Mouse (Mus musculus) CD4-positive naive resting alpha-beta T cell, adult 76 days (primary cell): ENCODE results near the gene Ctxn1. TPM values are rescaled to one million over a fixed set of nuclear protein-coding genes. Genes with fewer than 3 reads are reported as not detected.

Source experiments
- total RNA-seq: library from RNA; stranded (reverse); gene quantifications from one replicate; pipeline ENCODE4 v1.2.4, GENCODE M21; 2023

Gene Ctxn1
- total RNA-seq, result 1.3 TPM

DNA sequence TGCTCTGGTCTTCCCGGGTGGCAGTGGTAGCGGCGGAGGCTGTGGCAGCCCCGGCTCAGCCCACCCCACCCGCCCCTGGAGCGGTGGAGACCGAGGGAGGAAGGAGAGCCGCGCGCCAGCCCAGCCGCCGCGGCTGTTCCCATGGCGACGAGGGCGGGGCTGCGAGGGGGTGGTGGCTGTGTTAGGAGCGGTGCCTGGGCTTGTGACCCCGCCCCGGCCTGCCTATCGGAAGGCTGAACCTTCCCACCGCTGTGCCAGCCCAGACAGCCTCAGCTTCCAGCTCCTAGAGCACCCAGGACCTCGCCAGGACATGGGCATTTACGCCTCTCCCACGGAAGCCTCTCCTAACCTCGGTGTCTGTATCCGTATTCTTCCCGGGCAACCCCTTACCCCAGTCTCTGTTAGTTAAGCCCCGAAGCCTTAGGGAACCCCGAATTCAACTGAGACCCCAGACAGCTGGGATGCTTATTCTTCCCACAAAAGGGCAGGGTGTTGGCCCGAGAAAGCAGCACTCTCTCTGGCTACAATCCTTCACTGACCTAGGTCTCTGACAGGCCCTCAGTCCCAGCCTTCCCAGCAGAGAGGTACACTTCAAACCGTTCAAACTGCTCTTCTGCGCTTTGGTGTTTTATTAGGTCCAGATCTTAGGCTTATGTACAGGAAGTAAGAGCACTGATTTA, at the start of gene Ctxn1:
TSS of gene Ctxn1 (minus strand) at position 150 of the 680 bp plus-strand sequence.

DNA sequence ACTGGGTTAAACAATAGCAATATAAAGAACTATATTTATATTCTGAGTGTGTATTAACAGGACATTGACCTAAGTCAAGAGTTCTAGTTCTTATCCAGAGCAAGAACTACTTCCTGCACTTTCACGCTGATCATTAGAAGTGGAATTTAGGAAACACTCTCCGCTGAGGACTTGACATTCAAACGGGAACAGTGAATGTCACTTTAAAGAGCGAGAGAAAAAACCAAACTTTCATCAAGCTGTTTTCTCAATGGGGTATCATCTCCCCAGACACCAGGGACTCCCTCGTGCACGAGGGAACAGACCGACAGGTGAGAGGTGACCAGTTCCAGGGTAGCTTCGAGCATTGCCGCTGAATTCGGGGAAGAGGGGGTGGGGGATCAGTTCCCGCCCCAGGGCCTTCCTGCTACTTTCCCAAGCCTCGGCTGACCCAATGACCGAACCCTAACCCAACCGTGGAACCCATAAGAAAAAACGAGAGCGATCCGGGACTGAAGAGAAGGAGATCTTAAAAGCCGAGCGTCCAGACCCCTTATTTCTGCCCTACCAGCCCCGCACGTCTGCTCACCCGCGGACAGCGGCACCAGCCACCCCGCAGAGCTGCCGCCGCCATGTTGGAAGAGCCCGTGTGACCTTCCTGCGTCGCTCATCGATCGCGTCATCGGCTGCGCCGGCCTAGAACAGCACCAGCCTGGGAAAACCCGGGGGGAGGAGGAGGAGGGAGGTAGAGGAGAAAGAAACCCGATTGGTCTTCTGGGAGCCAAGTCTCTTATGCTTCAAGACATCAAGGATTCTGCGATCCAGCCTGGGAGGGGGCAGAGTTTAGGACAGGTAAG, 16.4 kb upstream of the Ctxn1 start, which contains the start of gene Timm44:
TSS of gene Timm44 (minus strand) at position 639 of the 836 bp plus-strand sequence.

DNA sequence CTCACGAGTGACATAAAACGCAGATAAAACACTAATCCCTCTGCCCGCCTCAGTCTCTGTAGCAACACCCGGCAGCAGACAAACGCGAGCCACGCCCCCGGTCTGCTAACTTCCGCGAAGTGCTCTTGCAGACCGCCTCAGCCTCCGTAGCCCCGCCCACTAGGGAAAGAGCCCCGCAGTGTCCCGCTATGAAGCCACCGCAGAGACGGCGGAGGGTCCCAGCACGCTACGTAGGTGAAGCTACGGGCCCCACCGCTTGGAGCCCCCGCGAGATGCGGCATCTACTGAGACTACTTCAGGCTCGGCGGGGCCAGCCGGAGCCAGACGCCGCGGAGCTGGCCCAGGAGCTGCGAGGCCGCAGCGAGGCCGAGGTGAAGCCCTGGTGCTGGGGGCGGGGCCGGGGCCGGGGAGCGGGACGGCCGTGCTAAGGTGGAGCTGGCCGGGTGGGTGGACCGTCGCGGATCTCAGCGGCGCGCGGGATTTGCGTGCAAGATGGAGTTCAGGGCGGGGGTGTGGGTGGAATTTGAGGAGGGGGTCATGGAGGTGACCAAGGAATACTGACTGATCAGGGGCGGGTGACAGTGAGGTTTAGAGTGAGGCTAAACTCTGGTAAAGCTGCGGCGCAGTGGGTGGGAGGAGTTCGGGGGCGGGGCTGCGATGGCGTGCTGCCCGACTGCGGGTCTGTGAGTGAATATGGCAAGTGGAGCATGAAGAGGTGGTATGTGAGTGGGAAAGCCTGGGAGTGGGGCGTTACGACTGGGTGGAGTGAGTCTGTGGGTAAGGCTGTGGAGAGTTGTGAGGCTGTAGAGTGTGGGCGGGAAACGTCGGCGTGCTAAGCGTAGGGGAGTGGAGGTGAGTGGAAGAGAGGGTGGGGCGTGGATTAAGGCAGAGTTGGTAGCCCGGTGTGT, 5.9 kb downstream of the Ctxn1 start, which contains the start of gene Snapc2:
TSS of gene Snapc2 (plus strand) at position 147 of the 908 bp plus-strand sequence.

DNA sequence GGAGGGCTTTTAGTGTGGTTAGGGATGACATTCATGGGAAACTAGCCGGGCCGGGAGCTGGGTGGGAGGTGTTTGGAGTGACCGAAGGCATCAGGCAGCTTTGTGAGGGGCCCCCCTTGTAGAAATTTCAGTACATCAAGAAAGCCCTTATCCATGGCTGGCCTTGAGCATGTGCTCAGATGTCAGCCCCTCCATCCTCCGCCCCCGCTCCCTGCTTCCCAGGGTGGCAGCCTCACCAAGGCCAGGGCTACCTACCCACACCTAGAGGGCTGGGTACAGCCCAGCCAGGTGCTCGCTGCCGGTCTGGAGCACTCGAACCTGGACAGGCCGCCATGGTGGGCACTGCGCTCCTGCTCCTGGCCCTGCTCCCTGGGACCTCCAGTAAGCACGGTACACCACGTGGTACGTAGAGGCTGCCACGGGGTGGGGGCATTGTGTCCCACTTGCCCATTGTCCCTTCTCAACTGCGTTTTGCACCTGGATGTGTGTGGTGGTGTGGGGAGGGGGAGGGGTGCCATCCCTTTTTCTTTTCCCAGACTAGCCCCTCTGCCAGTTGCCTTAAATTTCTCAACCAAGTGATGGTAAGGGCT, 11.0 kb downstream of the Ctxn1 start, which contains the start of gene Tgfbr3l:
TSS of gene Tgfbr3l (plus strand) at position 264 of the 590 bp plus-strand sequence.

DNA sequence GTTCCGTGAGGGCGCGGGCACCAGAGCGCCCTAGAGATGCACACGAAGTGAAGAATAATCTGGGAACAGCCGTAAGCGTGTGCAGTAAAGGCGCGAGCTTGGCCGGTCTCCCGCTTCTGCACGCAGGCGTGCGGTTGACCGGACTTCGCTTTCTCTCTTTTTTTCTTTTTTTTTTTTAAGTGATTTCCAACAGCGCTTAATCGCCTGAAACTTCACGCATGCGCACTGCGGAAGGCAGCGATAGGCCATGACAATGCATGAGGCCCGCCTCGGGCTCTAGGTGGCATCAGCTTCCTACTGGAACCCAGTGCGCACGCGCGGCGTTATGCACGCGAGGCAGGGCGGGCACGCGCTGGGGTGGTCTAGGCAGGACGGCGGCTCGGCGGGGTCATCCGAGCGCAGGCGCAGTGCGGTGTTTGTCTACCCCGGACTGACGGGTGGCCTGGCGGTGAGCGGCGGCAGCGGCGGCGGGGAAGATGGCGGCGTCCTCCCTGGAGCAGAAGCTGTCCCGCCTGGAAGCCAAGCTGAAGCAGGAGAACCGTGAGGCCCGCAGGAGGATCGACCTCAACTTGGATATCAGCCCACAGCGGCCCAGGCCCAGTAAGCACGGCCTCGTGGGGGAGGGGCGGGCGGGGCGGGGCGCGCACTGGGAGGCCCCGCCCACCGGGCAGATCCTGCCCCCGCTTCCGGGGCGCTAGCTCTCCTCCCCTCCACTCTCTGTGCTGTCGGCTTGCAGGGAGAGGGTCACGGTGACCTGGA, 20.5 kb downstream of the Ctxn1 start, which contains the start of the genes Map2k7 and Gm49320:
TSS of gene Map2k7 (plus strand) at position 307 of the 759 bp plus-strand sequence.
TSS of gene Gm49320 (plus strand) at position 432 of the 759 bp plus-strand sequence.

DNA sequence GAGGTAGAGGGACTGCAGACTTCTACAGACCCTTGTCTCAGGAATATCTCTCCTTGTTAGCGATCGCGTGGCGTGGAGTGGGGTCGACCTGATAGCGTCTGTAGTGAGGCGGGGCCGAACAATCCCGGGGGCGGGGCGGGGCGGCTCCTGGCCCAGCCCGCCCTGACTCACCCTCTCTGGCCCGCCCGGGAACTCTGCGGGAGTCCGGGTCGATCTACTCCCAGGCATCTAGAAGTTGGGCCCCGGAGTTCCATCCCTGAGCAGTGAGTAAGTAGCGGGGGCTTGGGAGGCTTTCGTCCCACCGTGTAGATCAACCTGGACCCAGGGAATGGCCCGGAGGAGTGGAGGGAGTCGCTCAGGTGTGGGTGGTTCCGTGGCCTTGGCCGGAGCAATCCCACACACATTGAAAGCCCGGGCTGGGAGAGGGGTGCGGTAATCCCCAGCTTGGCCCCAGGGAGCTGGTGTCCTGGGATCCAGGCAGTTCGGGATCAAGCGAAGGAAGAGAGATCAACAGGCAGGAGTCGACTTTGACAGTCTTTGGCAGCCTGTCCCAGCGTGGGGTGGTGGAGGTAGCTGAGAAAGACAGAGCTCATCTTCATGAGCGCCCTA, 32.2 kb downstream of the Ctxn1 start, which contains the start of gene Lrrc8e:
TSS of gene Lrrc8e (plus strand) at position 89 of the 609 bp plus-strand sequence.

DNA sequence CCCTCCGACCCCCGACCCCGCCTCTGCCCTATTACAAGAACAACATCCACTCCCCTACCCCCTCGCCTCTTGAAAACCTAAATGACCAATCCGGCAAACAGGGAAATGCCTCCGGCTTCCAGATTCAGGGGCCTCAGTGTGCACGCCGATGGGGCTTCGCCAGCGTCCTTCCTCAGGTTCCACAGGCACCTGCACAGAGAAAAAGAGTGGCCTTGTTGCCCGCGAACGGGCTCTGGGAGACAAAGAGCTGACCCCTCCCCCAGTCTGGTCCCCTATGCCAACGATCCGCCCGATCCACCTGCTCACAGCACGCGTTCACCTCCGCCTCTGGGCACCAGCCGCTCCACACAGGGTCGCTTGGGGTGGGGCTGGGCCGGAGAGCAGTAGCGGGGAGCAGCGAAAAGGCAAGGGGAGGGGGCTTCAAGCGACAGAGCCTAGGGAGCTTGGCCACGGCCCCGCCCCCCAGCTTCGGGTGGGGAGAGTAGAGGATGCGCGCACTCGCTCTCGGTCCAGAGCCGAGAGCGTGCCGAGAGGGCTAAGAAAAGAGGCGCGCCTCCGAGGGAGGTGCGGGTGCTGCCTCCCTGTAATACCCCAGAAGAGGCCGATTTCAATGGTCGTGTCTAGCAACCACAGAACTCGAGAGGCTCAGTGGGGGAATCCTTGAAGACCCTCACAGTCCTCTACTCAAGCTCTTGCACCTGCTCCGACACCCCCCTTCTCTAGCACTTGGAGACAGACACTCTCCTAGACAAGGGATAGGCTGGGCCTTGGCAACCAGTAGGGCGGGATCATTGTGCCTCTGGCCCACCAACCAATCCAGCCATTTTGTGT, 42.1 kb downstream of the Ctxn1 start, which contains the start of gene Prr36:
TSS of gene Prr36 (minus strand) at position 669 of the 831 bp plus-strand sequence.

Other genes starting within 250 kb of the Ctxn1 start
- gene Cd209f, start 153.4 kb downstream of the Ctxn1 start, total RNA-seq, result not detected
- gene Cd209g, start 125.2 kb downstream of the Ctxn1 start, total RNA-seq, result not detected
- gene Evi5l, start 92.7 kb downstream of the Ctxn1 start, total RNA-seq, result 16.6 TPM
- gene Prr36, start 41.8 kb downstream of the Ctxn1 start, total RNA-seq, result 0.21 TPM
- gene Lrrc8e, start 32.4 kb downstream of the Ctxn1 start, total RNA-seq, result not detected
- 149 TPM for gene Map2k7, start 20.5 kb downstream of the Ctxn1 start, total RNA-seq
- not detected for gene Gm49320, start 20.4 kb downstream of the Ctxn1 start, total RNA-seq
- 40.7 TPM for gene Tgfbr3l, start 11.1 kb downstream of the Ctxn1 start, total RNA-seq
- 14.4 TPM for gene Snapc2, start 6.2 kb downstream of the Ctxn1 start, total RNA-seq
- 77.2 TPM for gene Timm44, start 16.6 kb upstream of the Ctxn1 start, total RNA-seq
- gene Ccl25, start 65.9 kb upstream of the Ctxn1 start, total RNA-seq, result 20.4 TPM
- gene Elavl1, start 66.1 kb upstream of the Ctxn1 start, total RNA-seq, result 88.4 TPM
- 41.4 TPM for gene Cers4, start 233.8 kb upstream of the Ctxn1 start, total RNA-seq